Mouse (Mus musculus): ENCODE data around the gene Prkcz. TPM values are rescaled to one million over a fixed set of nuclear protein-coding genes. Genes with fewer than 3 reads are reported as not detected.

Prkcz gene
- total and polyA plus RNA-seq, 3 experiments = 0.16 to 11.8 (median 1.6) TPM

GRCm38 (mm10) chr4:155213052-155213751, 148.0 kb downstream of the Prkcz start:
- no peaks in the 10 kb centered on the region for H3K27me3 ChIP-seq (replicated peaks)
- dilution Hi-C loops (cut with MboI; ENCODE audit: extremely low pct_ligation_motif_present, extremely low pct_unique_long_range_greater_than_20kb, low sequenced_read_pairs) = no loop called here

More at GRCm38 (mm10) chr4:155213052-155213751, 148.0 kb downstream of the Prkcz start:
- no peak overlapping the region for H3K4me3 ChIP-seq (replicated peaks in 1 of 3; ENCODE audit: low read depth in 2 of 3, low read length in 2 of 3, poor library complexity in 1 of 3)
- DNase-seq (ENCODE audit: extremely low read depth) = no peak
- no peak overlapping the region for H3K9ac ChIP-seq (ENCODE audit: insufficient read depth, low read depth)
- H3K4me2 ChIP-seq (ENCODE audit: insufficient read depth, low read depth, poor library complexity, severe bottlenecking) = no peak overlapping the region
- no peak for TF ChIP-seq POLR2A (IDR thresholded peaks at IDR 0.05; ENCODE audit: low read depth, low read length)
- no peak for TF ChIP-seq MAX (IDR thresholded peaks at IDR 0.05; ENCODE audit: low read length)
- TF ChIP-seq POLR2AphosphoS2 (IDR thresholded peaks at IDR 0.05; ENCODE audit: low read depth, low read length) = no peak
- TF ChIP-seq NRF1 (IDR thresholded peaks at IDR 0.05; ENCODE audit: low read depth, low read length) = no peak
- TF ChIP-seq KAT2A (IDR thresholded peaks at IDR 0.05; ENCODE audit: insufficient replicate concordance, low read length) = no peak
- no peak for TF ChIP-seq PAX5 (IDR thresholded peaks at IDR 0.05; ENCODE audit: low read length)
- TF ChIP-seq USF1 (IDR thresholded peaks at IDR 0.05; ENCODE audit: low read depth, low read length) = no peak
- no peak for TF ChIP-seq MYC (IDR thresholded peaks at IDR 0.05; ENCODE audit: low read depth, low read length)
- TF ChIP-seq JUND (conservative IDR thresholded peaks at IDR 0.05; ENCODE audit: low read depth, low read length) = no peak
- no peak for TF ChIP-seq ZKSCAN1 (IDR thresholded peaks at IDR 0.05; ENCODE audit: borderline replicate concordance, low read depth, low read length)
- no peak for TF ChIP-seq CTCF (conservative IDR thresholded peaks at IDR 0.05 in 1 of 2, IDR thresholded peaks at IDR 0.05 in 1 of 2; ENCODE audit: low read depth in 2 of 2, low read length in 2 of 2)
- TF ChIP-seq BHLHE40 (IDR thresholded peaks at IDR 0.05; ENCODE audit: low read depth, low read length) = no peak
- TF ChIP-seq E2F4 (IDR thresholded peaks at IDR 0.05; ENCODE audit: insufficient replicate concordance, low read depth, low read length) = no peak
- no peak for TF ChIP-seq IRF4 (IDR thresholded peaks at IDR 0.05; ENCODE audit: low read depth, low read length)
- no peak; the same call in 1 of the 2 replicates for TF ChIP-seq SMC3 (IDR thresholded peaks at IDR 0.05; ENCODE audit: low read depth, low read length)
- TF ChIP-seq ZMIZ1 (IDR thresholded peaks at IDR 0.05; ENCODE audit: low read depth, low read length) = no peak
- TF ChIP-seq TCF12 (IDR thresholded peaks at IDR 0.05; ENCODE audit: low read depth, low read length) = no peak
- no peak for TF ChIP-seq RCOR1 (conservative IDR thresholded peaks at IDR 0.05; ENCODE audit: low read depth, low read length)
- TF ChIP-seq JUN (IDR thresholded peaks at IDR 0.05; ENCODE audit: insufficient read depth, low read depth, low read length) = no peak
- H3K79me2 ChIP-seq (replicated peaks; ENCODE audit: control insufficient read depth, extremely low read depth, insufficient read depth, poor library complexity, severe bottlenecking) = peaks cover 98% of the 10 kb centered on the region
- H3K27ac ChIP-seq (ENCODE audit: insufficient read depth, low read depth) = no peak overlapping the region
- peaks cover 19 to 93% of the 10 kb centered on the region in 2 experiments for H3K36me3 ChIP-seq (replicated peaks in 1 of 2; ENCODE audit: control insufficient read depth in 1 of 2, insufficient read depth in 1 of 2, low read length in 1 of 2)
- H3K9me3 ChIP-seq (replicated peaks; ENCODE audit: low read length) = no peaks in the 10 kb centered on the region
- peaks cover 51 to 85% of the 10 kb centered on the region in 2 experiments for H3K4me1 ChIP-seq (ENCODE audit: control insufficient read depth in 1 of 2, insufficient read depth in 2 of 2)
- in situ Hi-C loops (cut with MboI; ENCODE audit: low pct_ligation_motif_present, low pct_unique_long_range_greater_than_20kb, low sequenced_read_pairs) = no loop called here

Other genes starting within 250 kb of the Prkcz start
- gene Ski, start 138.8 kb downstream of the Prkcz start, total RNA-seq (2012; rRNA removed) = 9.9 and 10.1 TPM in 2 replicates
- gene Ski, start 138.8 kb downstream of the Prkcz start, total RNA-seq (2014; rRNA removed) = 3.3 and 4.1 TPM in 2 replicates
- gene Ski, start 138.8 kb downstream of the Prkcz start, polyA plus RNA-seq (2012; ENCODE audit: insufficient read length, low read depth) = 14.1 and 17.9 TPM in 2 replicates
- 42.1 and 45.0 TPM in 2 replicates for gene Faap20, start 111.6 kb downstream of the Prkcz start, total RNA-seq (2012; rRNA removed)
- 24.1 and 31.0 TPM in 2 replicates for gene Faap20, start 111.6 kb downstream of the Prkcz start, total RNA-seq (2014; rRNA removed)
- gene Faap20, start 111.6 kb downstream of the Prkcz start, polyA plus RNA-seq (2012; ENCODE audit: insufficient read length, low read depth) = 35.7 and 36.4 TPM in 2 replicates
- gene Gabrd, start 36.8 kb upstream of the Prkcz start, total RNA-seq (2012; rRNA removed) = 0.08 and 0.13 TPM in 2 replicates
- gene Gabrd, start 36.8 kb upstream of the Prkcz start, total RNA-seq (2014; rRNA removed) = not detected in 2 replicates
- not detected in 2 replicates for gene Gabrd, start 36.8 kb upstream of the Prkcz start, polyA plus RNA-seq (2012; ENCODE audit: insufficient read length, low read depth)
- gene Cfap74, start 47.8 kb upstream of the Prkcz start, total RNA-seq (2012; rRNA removed) = 8.5 and 8.6 TPM in 2 replicates
- 4.7 and 5.2 TPM in 2 replicates for gene Cfap74, start 47.8 kb upstream of the Prkcz start, total RNA-seq (2014; rRNA removed)
- 4.7 and 6.2 TPM in 2 replicates for gene Cfap74, start 47.8 kb upstream of the Prkcz start, polyA plus RNA-seq (2012; ENCODE audit: insufficient read length, low read depth)
- 0.13 and 0.59 TPM in 2 replicates for gene Tmem52, start 107.8 kb upstream of the Prkcz start, total RNA-seq (2012; rRNA removed)
- not detected in 2 replicates for gene Tmem52, start 107.8 kb upstream of the Prkcz start, total RNA-seq (2014; rRNA removed)
- 0.34 TPM in 1 of 2 replicates, not detected in the other for gene Tmem52, start 107.8 kb upstream of the Prkcz start, polyA plus RNA-seq (2012; ENCODE audit: insufficient read length, low read depth)
- gene Gnb1, start 130.0 kb upstream of the Prkcz start, total RNA-seq (2012; rRNA removed) = 106 and 134 TPM in 2 replicates
- gene Gnb1, start 130.0 kb upstream of the Prkcz start, total RNA-seq (2014; rRNA removed) = 72.8 and 88.0 TPM in 2 replicates
- gene Gnb1, start 130.0 kb upstream of the Prkcz start, polyA plus RNA-seq (2012; ENCODE audit: insufficient read length, low read depth) = 407 and 450 TPM in 2 replicates
- gene Nadk, start 201.0 kb upstream of the Prkcz start, total RNA-seq (2012; rRNA removed) = 138 and 162 TPM in 2 replicates
- gene Nadk, start 201.0 kb upstream of the Prkcz start, total RNA-seq (2014; rRNA removed) = 193 and 204 TPM in 2 replicates
- gene Nadk, start 201.0 kb upstream of the Prkcz start, polyA plus RNA-seq (2012; ENCODE audit: insufficient read length, low read depth) = 199 and 212 TPM in 2 replicates
- gene Slc35e2, start 240.1 kb upstream of the Prkcz start, total RNA-seq (2012; rRNA removed) = 14.2 and 14.6 TPM in 2 replicates
- 9.9 and 10.4 TPM in 2 replicates for gene Slc35e2, start 240.1 kb upstream of the Prkcz start, total RNA-seq (2014; rRNA removed)
- 6.2 and 8.2 TPM in 2 replicates for gene Slc35e2, start 240.1 kb upstream of the Prkcz start, polyA plus RNA-seq (2012; ENCODE audit: insufficient read length, low read depth)